ENCODE assay signal across 8 mouse cellular contexts in genomic region chr2:179975851-179976250, GRCm38 (mm10). TPM values are rescaled to one million over a fixed set of nuclear protein-coding genes. Genes with fewer than 3 reads are reported as not detected.
DNase-seq lines count a peak whose midpoint lies in the region; ATAC-seq and TF ChIP-seq lines count a peak whose summit lies in the region.

No protein-coding gene starts in this region.

- TF ChIP-seq CTCF in C2C12 (IDR thresholded peaks at IDR 0.05; ENCODE audit: control insufficient read depth, insufficient read depth, insufficient read length) = no peak
- TF ChIP-seq CTCF in brain, embryonic 14.5 days (IDR thresholded peaks at IDR 0.05; ENCODE audit: borderline replicate concordance, extremely low read depth, insufficient read depth, insufficient read length) = no peak
- TF ChIP-seq CTCF in liver, postnatal 0 days (IDR thresholded peaks at IDR 0.05; ENCODE audit: low read depth) = no peak

- H3K79me2 ChIP-seq in C2C12 (ENCODE audit: control insufficient read depth, insufficient read depth) = peaks cover 47% of the 10 kb centered on the region

- H3K9me3 ChIP-seq in hindbrain, embryonic 14.5 days (ENCODE audit: control insufficient read depth, low read length) = no peaks in the 10 kb centered on the region
- no peaks in the 10 kb centered on the region for H3K9me3 ChIP-seq in liver, postnatal 0 days (ENCODE audit: low read length)

- no peaks in the 10 kb centered on the region for H3K27me3 ChIP-seq in C2C12 (ENCODE audit: control insufficient read depth, insufficient read depth, insufficient read length)
- H3K27me3 ChIP-seq in hindbrain, embryonic 14.5 days (ENCODE audit: control insufficient read depth, insufficient read depth, low read length) = no peaks in the 10 kb centered on the region
- no peaks in the 10 kb centered on the region for H3K27me3 ChIP-seq in liver, postnatal 0 days (ENCODE audit: insufficient read depth, low read length)

- no peak for TF ChIP-seq EP300 in liver, postnatal 0 days (IDR thresholded peaks at IDR 0.05; ENCODE audit: low read depth)

- H3K9ac ChIP-seq in hindbrain, embryonic 14.5 days = peak overlapping the region; percentile 85
- peak overlapping the region; percentile 89 for H3K9ac ChIP-seq in liver, postnatal 0 days (replicated peaks)

- H3ac ChIP-seq in C2C12 (ENCODE audit: control insufficient read depth, insufficient read length, low read depth) = peak overlapping the region; percentile 93

- peaks cover 43% of the 10 kb centered on the region for H3K79me3 ChIP-seq in C2C12 (ENCODE audit: low read depth)

- no peak for ATAC-seq in hindbrain, embryonic 14.5 days (ENCODE audit: low FRiP score)
- no peak for ATAC-seq in liver, postnatal 0 days
- ATAC-seq in megakaryocyte-erythroid progenitor cell, adult 5-6 weeks (replicated peaks; ENCODE audit: low FRiP score, low TSS enrichment, poor library complexity, severe bottlenecking) = no peak

- H3K4me2 ChIP-seq in hindbrain, embryonic 14.5 days (replicated peaks) = peak overlapping the region; percentile 100
- H3K4me2 ChIP-seq in liver, postnatal 0 days (ENCODE audit: low read depth, low read length) = peak overlapping the region; percentile 98

- H3K36me3 ChIP-seq in C2C12 (ENCODE audit: control insufficient read depth, insufficient read depth) = no peaks in the 10 kb centered on the region
- no peaks in the 10 kb centered on the region for H3K36me3 ChIP-seq in hindbrain, embryonic 14.5 days (replicated peaks; ENCODE audit: control insufficient read depth, insufficient read depth)
- no peaks in the 10 kb centered on the region for H3K36me3 ChIP-seq in liver, postnatal 0 days (replicated peaks; ENCODE audit: insufficient read depth, low read length)

- TF ChIP-seq POLR2A in brain, embryonic 14.5 days (IDR thresholded peaks at IDR 0.05; ENCODE audit: borderline replicate concordance, extremely low read depth, insufficient read depth, insufficient read length, poor library complexity, severe bottlenecking) = no peak

- WGBS in hindbrain, embryonic 14.5 days = under 1% methylated on average over 39 of the region's 82 CpGs
- WGBS in liver, postnatal 0 days (ENCODE audit: insufficient replicate concordance) = 4% methylated on average over 4 of the region's 82 CpGs

- H3K27ac ChIP-seq in hindbrain, embryonic 14.5 days = peak overlapping the region; percentile 90
- H3K27ac ChIP-seq in liver, postnatal 0 days (ENCODE audit: low read depth) = peak overlapping the region; percentile 98

- intact Hi-C loops in gastrocnemius, postnatal 36 days (cut with DNase I) = loop anchor here (2.0 to 10.0 kb wide), 3 partner anchors 49 to 279 kb away; partner anchors contain the start of genes Lsm14b, Psma7, Rps21 and Ss18l1

- DNase-seq in gastrocnemius, postnatal 25 days = peak; percentile 7
- DNase-seq in gastrocnemius, postnatal 36 days = no peak
- peak; percentile 17 for DNase-seq in brain, embryonic 14.5 days (ENCODE audit: low read depth)
- DNase-seq in hindbrain, embryonic 14.5 days (ENCODE audit: low spot score) = no peak
- peak; percentile 55 for DNase-seq in liver, postnatal 0 days
- peak; percentile 55 for DNase-seq in testis, postnatal 10 days (ENCODE audit: low spot score)

- peaks cover 33% of the 10 kb centered on the region for H3K4me1 ChIP-seq in hindbrain, embryonic 14.5 days (replicated peaks; ENCODE audit: control insufficient read depth, insufficient read depth, low read length)
- H3K4me1 ChIP-seq in liver, postnatal 0 days (ENCODE audit: insufficient read depth) = peaks cover 40% of the 10 kb centered on the region

- H3K4me3 ChIP-seq in C2C12 (ENCODE audit: insufficient read depth, poor library complexity, severe bottlenecking) = peak overlapping the region; percentile 72
- H3K4me3 ChIP-seq in hindbrain, embryonic 14.5 days (replicated peaks; ENCODE audit: low read length) = peak overlapping the region; percentile 55
- H3K4me3 ChIP-seq in liver, postnatal 0 days (ENCODE audit: low read depth, low read length) = peak overlapping the region; percentile 76; the same call in 1 of the 2 replicates

TF ChIP-seq in C2C12, 6 proteins besides CTCF, POLR2A, EP300 and RAD21:
- TF ChIP-seq MYOG (IDR thresholded peaks at IDR 0.05; ENCODE audit: control insufficient read depth, extremely low read depth, insufficient read length) (no peak), USF1 (IDR thresholded peaks at IDR 0.05; ENCODE audit: low read depth) (no peak), FOSL1 (IDR thresholded peaks at IDR 0.05; ENCODE audit: insufficient read depth, low read length, poor library complexity, severe bottlenecking) (no peak), CEBPB (IDR thresholded peaks at IDR 0.05; ENCODE audit: low read depth) (no peak), MAX (IDR thresholded peaks at IDR 0.05) (no peak), MYOD1 (IDR thresholded peaks at IDR 0.05; ENCODE audit: control insufficient read depth, insufficient read length, low read depth) (no peak)
TF ChIP-seq in C2C12: peak in this region for 0.

RNA-seq across cellular contexts. Expression of gene Taf4, which starts 0.6 kb away (rescaled TPM):
- 1 to 10 TPM; 7.2 to 9.9 TPM for total RNA-seq in gastrocnemius, postnatal 25 days (2021)
- 1 to 10 TPM; 6.6 to 8.3 TPM for total RNA-seq in gastrocnemius, postnatal 36 days (2021)
- polyA plus RNA-seq in C2C12 (2012; fragmentation: generic; extraction: Trizol) = 6.9 TPM
- 15.7 and 20.8 TPM in 2 replicates for polyA plus RNA-seq in brain, embryonic 14.5 days (2012; rRNA removed)
- 4.4 and 4.9 TPM in 2 replicates for polyA plus RNA-seq in hindbrain, embryonic 14.5 days (2014; fragmentation: Nextera tagmentation; extraction: Ambion mirVana)
- polyA plus RNA-seq in liver, postnatal 0 days (2015; fragmentation: Nextera tagmentation; extraction: Ambion mirVana) = 1.7 TPM in 2 replicates
- total RNA-seq in megakaryocyte-erythroid progenitor cell, adult 5-6 weeks (2014; fragmentation: Nextera tagmentation) = 22.1 and 31.5 TPM in 2 replicates
- 20.1 and 28.4 TPM in 2 replicates for total RNA-seq in megakaryocyte-erythroid progenitor cell, adult 5-6 weeks (2017)

RNA-seq across cellular contexts. Expression of gene Lsm14b, which starts 48.9 kb away (rescaled TPM):
- total RNA-seq in gastrocnemius, postnatal 25 days (2021) = 10 to 100 TPM; 39.7 to 43.9 TPM
- 10 to 100 TPM; 41.4 to 45.1 TPM for total RNA-seq in gastrocnemius, postnatal 36 days (2021)
- polyA plus RNA-seq in C2C12 (2012; fragmentation: generic; extraction: Trizol) = 35.2 TPM
- 177 TPM in 2 replicates for polyA plus RNA-seq in brain, embryonic 14.5 days (2012; rRNA removed)
- 16.1 and 16.9 TPM in 2 replicates for polyA plus RNA-seq in hindbrain, embryonic 14.5 days (2014; fragmentation: Nextera tagmentation; extraction: Ambion mirVana)
- polyA plus RNA-seq in liver, postnatal 0 days (2015; fragmentation: Nextera tagmentation; extraction: Ambion mirVana) = 1.6 and 1.7 TPM in 2 replicates
- total RNA-seq in megakaryocyte-erythroid progenitor cell, adult 5-6 weeks (2014; fragmentation: Nextera tagmentation) = 14.9 and 28.0 TPM in 2 replicates
- total RNA-seq in megakaryocyte-erythroid progenitor cell, adult 5-6 weeks (2017) = 25.1 and 44.2 TPM in 2 replicates

Comparison
In these comparisons a context has a peak if more than half of its experiments do, and no peak if none do; other contexts are left out.
1. DNase-seq: peak in gastrocnemius, postnatal 25 days (single experiment), brain, embryonic 14.5 days (single experiment), liver, postnatal 0 days (single experiment) and testis, postnatal 10 days (single experiment); none in gastrocnemius, postnatal 36 days (0 of 2) and hindbrain, embryonic 14.5 days (single experiment).
2. Peak in every context shown above with its lines, with median percentiles within 50 percentile points of each other: H3K4me3 ChIP-seq.